Mouse (Mus musculus) kidney, adult 2 months (tissue): ENCODE data around the gene Gimap9.

Experiments used
- CTCF ChIP-seq: fragments of 200-500 bp; conservative IDR thresholded peaks from 2 replicates; pipeline ENCODE4 v1.5.1; 2011; ENCODE audit warnings: low read depth, mild to moderate bottlenecking, control low read depth, low read length, moderate library complexity, mixed read lengths; ENCODE audit not compliant: insufficient read depth, insufficient read length
- POLR2A ChIP-seq: fragments of 200-500 bp; IDR thresholded peaks from one replicate; pipeline ENCODE4 v1.6.1; 2011; ENCODE audit warnings: low read depth, low read length, control low read depth

- TF ChIP-seq CTCF (no peak), POLR2A (no peak)
Measured at GRCm38 (mm10) chr6:48677492-48678345, 1.8 kb downstream of the Gimap9 start.
